Mouse (Mus musculus) frontal cortex, postnatal 14 days (tissue): ENCODE data around the gene Frmd4b.
"Not testable (repeated sequence)": the region's sequence is repeated elsewhere in the genome, so short reads cannot be mapped to it uniquely, and the experiment has no call there.

Experiments
- DNase-seq, 2 experiments: peaks; one replicate each; pipeline ENCODE4 v3.0.0; 2022; ENCODE audit warnings: low spot score in 2 of 2

Gene Frmd4b

DNA sequence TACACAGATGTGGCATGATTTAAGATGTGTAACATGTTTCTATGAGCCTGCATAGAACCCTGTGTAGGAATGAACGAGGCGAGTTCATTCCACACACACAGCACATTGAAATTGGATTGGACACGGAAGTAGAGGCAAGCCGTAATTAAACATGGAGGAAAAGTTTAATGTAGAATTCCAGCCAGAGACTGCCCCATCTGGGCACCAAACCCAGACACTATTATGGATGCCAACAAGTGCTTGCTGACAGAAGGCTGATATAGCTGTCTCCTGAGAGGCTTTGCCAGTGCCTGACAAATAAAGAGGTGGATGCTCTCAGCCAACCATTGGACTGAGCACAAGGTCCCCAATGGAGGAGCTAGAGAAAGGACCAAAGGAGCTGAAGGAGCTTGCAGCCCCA, 201.8 kb downstream of the Frmd4b start:
- DNase-seq = not testable (repeated sequence)

DNA sequence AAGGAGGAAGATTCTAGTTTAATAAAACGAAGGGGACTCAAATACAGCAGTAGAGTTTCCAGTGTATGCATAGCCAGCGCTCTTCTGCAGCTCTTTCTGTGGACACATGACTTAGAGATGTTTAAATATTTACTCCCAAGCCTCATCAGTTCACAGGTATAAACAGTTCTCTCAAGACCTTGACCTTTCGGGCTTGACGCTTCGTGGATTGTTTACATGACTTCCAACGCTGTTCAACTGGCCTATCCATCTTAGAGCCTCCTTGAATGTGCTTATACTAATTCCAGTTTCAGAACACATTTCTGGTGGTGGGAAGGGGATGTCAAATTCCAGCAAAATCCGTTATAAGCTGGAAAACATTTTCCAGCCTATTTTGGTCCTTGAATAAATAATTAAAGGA, 203.9 kb downstream of the Frmd4b start:
- no peak for DNase-seq

DNA sequence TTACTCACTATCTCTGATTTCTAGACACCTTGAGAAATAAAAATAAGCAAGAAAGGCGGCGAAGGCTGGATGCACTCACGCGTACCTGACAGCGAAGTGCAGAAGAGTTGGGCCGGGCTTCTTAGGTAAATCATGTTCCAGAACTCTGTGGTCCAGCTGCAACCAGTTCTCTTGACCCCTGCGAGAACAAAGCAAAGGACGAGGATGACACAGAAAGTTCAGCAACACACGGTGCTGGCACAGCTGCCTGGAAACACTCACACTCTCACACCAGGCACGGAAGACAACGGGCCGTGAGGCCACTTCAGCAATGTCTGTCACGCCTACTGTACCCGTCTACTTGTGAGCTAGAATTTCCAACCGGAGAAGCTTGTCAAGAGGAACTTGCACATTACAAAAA, 204.9 kb downstream of the Frmd4b start:
- DNase-seq = no peak

DNA sequence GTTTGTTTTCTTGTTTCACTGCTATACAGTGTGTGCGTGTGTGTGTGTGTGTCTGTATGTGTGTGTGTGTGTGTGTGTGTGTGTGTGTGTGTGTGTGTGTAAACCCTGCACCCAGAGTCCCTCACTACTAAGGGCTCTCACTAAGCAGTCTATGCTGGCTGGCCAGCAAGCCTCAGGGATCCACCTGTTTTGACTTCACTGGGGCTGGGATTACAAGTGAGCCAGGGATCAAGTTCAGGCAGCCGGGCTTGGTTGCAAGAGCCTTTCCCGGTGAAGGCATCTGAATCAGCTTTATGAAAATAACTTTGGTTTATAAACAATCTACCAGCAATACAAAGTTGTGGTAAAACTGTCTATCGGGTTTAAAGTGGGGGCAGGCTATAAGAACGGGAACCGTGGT, 206.0 kb downstream of the Frmd4b start:
- no peak for DNase-seq

DNA sequence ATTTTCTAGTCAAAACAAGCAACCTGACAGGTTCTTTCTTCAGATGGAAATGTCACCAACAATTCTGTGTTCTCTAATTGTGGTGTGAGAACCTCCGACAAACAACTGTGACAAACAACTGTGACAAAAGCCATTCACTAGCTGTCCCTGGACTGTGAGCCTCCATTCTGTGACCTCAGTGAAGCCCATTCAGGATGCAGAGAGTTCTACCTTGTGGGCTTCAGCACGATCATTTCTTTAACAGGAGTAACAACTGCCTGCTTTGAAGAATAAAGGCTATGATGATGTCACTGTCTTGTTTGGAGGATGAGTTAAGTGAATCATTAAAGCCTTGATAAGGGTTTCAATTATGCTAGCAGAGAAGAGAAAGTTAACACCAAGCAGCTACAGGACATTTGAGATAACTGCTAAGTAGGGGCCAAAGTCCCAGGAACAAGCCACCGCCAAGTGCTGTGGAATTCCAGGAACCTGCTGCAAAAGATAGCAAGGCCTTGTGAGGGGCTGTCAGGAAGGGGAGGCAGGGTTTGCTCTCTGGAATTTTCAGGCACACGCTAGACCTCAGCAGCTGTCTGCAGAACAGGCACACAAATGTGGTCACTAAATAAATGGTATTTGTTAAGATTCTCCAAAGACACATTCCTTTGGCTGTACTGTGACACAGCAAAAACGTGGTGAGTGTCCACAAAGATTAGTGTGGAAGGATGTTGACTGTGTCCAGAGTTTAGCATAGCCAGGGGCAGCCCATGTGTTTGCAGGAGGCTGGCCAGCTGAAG, 207.7 kb downstream of the Frmd4b start:
- no peak for DNase-seq

DNA sequence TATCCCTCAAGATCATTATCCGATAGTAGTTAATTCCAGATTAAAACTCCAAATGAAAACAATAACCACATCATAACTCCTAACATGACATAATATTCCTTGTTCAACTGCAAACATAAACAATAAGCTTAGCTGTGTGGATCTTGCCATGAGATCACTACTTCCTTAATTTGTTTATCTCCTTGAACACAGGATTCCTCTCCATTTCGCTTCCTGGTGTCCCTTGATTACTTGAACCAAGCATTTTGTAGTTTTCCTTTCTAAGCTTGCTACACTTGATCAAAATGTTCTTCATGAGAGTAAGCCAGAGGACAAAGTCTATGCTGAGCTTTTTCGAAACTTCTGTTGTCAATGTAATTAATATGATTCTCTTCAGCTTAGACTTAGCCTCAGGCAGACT, 209.4 kb downstream of the Frmd4b start:
- DNase-seq = no peak

DNA sequence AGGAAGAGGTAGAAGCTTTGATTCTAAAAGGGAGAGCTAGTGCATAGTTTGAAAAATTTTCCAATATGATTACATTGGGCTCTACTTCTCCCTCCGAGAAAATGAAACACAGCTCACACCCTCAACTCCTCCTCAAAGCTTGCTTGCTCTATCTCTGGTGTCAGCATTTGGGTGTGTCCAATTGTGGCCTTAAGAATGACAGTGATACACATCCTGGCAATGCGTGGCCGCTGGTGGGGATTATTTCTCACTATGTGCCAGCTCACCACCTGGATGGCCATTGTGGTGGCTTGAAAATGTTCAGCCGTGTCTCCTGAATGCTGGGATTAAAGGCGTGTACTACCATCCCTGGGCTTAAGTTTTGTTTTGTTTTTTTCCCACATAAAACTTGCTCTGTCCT, 209.9 kb downstream of the Frmd4b start:
- DNase-seq = no peak

DNA sequence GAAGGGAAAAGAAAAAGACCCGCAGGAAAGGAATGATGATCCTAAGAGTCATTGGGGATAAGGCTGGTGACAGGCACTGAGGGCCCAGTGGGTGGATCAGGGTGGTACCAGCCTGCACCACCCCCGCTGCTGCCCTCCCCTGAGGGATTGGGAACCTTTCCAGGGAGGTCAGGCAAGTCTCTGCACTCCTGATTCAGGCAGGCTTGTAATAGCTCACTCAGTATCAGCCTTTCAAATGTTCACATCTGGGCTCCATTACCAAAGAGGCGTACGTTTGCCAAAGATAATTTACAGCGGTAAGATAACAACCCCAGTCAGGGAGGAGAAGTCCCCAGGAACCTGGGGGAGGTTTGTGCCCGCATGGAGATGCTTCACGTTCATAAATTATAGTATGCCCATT, 212.0 kb downstream of the Frmd4b start:
- DNase-seq = no peak

DNA sequence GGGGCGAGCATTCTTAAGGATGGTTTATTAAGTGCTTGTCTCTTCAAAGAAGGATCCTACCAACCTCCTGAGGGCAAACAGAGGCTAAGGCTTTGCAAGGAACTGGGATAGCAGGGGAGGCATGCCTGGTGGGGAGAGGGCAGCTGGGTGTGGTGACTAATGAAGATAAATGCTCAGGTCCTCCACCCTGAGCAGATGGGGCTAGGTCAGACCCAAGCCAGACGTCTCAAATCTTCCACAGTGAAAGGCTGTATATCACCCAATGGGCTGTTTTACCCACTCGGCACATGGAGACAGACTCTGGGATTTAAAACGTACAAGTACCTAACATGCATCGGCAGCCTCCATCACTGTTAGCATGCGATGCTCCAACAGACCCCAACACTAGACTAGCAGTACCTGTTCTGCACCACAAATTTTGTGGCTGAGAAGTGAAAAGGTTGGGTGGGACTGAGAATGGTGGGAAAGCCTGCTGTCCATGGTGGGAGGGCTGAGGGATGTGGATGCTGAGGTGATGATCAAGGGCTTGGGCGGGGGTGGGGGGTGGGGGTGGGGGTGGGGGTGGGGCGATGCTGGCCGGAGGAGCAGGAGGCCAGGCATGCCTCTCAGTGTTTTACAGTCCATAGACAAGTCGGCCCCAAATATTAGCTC, 214.4 kb downstream of the Frmd4b start:
- no peak for DNase-seq

DNA sequence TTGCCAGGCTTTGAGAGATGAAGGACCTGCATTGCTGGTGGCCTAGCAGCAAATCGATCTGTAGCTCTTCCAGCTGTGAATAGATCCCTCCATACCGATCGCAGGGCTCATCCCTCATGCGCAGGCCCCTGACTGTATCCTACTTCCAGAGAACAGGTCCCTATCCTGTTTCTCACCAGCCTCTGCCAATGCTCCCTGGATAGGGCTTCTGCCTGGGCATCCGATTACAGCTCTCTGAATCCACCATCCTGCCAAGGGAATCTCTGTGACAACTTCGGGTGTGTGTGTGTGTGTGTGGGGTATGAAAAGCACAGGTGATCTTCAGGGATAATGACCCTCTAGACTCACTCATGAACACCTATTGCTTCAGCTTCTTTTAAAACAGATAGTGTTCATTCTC, 216.9 kb downstream of the Frmd4b start:
- no peak for DNase-seq

DNA sequence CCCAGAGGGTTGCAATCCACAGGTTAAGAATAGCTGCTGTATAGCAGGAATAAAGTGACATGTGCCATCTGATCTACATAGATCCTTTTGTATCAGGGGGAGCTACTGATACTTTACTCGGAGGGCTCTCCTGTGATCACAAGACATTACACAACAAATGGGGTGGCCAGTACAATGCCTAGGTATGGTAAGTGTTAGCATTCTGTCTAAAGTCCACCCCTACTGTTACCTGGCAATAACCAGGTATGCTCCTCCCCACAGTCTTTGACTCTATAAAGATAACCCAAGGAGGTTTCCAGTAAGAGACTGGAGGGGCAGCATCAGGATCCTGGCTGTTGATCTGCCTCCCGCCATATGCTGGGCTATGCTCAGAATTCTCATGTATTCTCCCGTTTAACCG, 219.4 kb downstream of the Frmd4b start:
- no peak for DNase-seq

DNA sequence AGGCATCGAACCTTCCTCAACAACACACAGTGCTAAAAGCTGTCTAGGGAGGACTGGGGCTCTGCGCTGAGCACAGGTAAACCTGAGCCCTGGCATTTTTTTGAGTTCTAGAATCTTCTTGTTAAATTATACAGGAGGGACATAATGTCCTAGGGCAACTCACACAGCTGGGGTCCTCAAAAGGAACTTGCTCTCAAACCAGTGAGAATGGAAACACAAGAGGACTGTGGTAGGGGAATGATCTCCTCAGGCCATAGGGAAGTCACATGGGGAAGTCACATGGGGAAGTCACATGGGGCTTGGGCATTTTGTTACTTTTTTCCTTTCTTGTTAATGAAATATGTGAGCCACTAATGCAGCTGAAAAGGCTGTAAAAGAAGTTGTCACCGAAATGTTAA, 220.4 kb downstream of the Frmd4b start:
- DNase-seq = no peak

DNA sequence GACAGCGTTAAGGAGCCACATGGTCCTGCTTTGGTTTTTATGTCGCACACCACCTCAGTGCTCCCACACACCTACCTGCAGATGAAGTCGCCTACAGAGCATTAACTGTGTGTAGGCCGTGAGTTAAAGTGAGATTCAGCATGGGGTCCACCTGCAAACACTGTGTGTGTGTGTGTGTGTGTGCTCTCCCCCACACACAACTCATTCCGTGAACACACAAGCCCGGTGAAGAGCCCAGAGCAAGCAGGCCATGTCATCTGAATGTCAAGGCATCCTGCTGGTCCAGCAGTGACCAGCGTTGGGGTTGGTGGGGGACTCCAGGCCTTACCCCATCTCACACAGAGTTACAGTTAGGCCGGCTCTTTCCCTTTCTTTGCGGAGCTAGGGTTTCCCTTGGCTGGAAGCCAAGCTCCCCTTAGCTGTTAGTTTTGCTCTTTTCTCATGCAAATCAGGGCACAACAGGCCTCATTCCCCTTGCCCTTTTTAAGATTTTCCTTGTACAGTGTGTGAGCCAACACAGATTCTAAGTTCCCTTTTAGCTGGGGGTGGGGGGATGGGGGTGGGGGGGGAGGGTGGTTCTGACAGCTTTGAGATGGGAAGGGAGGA, 220.9 kb downstream of the Frmd4b start:
- no peak for DNase-seq

DNA sequence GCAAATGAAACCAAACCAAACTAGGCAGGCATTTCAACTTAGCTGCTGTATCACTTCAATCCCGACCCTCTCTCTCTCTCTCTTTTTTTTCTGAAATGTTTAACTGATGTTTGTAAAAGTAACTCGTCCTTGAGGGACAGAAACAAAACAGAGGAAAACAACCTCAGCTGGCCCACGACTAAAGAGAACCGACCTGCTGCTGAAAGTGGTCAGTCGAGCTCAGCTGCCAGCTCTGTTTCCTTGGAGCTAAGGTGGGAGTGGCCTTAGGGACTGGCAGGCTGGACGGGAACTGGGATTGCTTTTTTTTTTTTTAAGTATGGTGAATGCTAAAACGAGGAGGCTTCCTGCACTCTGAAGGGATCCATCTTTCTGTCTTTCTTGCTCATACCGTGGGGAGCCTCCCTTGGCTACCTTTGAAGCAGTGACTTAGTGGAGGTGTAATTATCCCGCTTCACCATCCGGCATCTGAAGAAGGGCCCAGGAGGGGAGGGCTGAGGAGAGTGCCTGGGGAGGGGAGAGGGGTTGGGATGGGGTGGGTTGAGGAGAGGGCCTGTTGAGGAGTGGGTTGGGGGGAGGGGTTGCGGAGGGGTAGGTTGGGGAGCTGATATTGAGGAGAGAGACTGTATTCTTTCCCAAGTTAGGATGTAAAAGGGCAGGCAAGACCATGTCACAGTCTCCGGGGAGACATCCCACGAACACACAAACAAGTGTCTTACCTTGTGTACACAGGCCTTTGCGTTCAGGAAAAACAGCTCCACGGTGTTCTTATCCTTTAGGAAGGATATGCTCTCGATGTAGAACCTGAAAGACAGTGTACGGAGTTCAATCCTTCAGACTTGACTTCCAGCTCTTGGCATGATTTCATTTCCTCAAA, 221.6 kb downstream of the Frmd4b start:
- DNase-seq = no peak

DNA sequence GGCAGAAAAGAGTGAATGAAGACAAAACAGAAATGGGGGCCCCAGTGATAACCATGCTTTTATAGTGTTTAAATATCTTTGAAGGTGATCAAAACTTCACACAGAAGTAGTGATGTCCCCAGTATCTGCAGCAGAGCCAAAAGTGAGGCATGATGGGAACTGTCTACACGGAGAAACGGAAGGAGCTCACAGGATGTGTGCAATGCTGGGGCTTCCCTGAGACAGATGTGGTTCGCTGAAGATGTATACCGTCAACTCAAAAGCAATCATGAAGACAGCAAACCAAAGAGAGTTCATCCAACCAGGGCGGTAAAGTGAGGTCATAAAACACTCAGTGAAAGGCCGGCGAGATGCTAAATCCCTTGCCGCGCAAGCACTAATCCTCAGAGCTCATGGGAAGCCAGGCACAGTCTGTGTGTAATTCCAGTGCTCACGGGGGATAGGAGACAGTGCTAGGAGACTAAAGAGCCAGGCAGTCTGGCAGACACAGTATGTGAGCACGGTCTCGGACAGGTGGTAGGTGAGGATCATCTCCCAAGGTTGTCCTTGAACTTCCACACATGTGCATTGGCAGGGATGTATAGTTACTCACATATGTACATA, 222.8 kb downstream of the Frmd4b start:
- no peak for DNase-seq

DNA sequence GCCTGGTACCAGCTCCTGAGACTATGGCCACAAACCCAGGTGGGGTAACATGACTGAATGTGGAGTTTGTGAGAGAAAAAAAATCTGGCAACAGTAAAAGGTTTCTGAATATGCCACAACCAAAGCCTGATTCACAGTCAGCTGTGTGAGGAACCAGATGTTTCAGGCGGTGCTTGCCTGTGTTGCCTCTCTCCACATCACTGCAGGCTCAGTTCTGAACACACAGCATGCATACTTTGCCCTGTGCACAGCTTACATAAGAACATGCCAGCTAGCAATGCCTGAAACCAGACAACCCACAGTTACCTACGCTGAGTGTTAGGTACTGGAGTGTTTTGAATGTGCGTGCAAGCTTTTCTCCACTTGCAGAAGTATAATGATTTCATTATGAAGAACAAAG, 224.4 kb downstream of the Frmd4b start:
- DNase-seq = no peak

DNA sequence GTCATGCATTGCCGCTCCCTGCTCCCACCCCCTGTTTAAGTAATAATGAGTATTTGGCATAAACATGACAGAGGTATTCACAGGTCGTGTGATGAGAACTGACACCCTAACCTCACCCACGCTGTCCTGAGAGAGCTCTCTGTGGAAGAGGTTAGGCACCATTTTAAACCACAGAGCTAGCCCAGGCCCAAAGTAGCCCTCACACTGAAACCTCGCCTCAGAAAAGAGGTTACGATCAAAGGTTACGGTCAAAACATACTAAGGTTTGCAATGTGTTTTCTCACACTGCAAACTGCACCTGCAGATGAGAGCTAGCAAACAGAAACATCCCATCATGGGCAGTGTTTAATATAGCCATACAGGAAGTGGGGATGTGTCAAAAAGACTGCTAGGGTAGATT, 230.0 kb downstream of the Frmd4b start:
- no peak for DNase-seq

DNA sequence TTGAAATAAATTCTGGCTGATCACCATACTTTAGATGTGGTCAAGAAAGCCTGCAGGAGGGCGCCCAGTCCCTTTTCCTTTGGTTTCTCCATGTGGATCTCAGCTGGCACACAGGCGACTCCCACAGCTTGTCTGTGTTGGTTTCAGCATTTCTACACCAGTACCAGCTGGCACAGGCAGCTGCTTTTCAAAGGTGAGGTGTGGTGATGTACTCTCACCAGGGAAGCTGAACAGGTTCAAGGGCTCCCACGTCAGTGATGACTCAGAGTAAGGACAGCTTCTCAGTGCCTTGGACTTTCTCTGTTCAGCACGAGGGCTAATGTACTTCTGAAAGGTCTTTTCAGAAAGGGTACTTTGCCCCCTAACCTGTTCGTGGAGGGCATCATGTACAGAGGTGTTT, 232.4 kb downstream of the Frmd4b start:
- DNase-seq = no peak

DNA sequence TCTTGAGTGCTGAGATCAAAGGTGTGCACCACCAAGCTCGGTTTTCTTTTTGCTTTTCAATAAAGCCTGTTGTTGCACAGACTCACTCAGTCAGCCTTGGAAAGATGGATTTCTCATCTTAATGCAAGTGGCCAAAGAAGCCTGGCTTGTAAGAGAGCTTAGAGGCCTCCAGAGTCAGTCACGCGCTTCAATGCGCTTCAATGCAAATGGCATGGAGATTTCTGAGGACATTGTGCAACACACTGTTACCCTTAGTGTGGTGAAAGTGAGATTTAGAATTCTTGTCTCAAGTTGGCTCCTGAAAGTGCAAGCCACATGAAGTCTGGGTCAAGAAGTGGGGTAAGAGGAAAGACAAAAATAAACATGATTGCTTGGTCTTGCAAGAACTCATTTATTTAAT, 236.1 kb downstream of the Frmd4b start:
- DNase-seq = no peak

DNA sequence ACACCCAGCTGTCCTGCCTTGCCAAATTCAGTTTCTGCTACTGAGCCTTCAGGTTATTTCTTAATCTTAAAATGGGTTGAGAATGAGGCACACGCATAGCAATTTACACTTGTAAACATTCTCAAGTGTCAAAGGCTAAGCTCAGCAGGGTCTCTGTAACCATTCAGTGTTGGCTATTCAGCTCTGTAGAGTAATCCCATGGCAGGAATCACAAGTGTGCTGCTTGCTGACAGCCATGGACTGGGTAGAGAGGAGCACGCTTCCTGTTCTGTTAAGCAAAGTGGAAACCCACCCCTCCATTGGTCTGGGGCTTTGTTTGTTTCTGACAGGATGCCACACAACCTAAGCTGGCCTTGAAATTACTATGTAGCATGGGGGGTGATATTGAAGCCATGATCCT, 246.4 kb downstream of the Frmd4b start:
- DNase-seq = no peak

DNA sequence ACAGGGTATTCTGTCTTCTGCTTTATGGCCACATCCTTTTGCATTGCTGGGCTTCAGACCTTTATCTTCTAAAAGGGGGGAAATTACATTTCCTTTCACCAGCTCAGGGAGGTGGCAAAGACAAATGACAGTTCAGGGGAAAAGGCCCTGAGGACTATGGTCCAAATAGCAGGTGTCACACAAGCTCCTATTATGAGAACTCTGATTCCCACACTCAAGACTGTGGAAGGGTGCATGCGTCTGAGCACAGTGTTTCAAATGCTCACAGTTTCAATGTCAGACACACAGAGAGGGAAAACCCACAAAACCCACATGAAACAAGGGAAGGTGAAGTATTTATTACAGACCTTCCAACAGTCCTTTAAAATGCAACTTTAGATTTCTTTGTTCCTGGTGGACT, 246.9 kb downstream of the Frmd4b start:
- no peak for DNase-seq

DNA sequence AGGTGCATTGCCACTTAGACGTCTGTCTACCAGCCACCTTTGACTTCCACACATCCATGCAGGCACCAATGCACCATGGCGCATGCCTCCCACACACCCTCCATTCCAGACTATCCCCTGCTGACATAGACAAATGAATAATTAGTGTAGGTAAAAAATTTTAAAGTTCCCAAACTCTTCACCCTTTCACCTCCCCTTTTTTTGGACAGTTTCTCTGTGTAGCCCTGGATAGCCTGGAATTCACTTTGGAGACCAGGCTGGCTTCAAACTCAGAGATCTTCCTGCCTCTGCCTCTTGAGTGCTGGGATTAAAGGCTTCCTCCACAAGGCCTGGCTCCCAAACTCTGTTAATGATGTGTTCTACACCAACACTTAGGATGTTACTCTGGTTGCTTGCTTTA, 253.5 kb downstream of the Frmd4b start:
- DNase-seq = no peak
